Comparison of ENCODE assay signal across 8 mouse cellular contexts in genomic region chr13:23453362-23453862, GRCm38 (mm10). TPM values are rescaled to one million over a fixed set of nuclear protein-coding genes. Genes with fewer than 3 reads are reported as not detected.
DNase-seq lines count a peak whose midpoint lies in the region; ATAC-seq and TF ChIP-seq lines count a peak whose summit lies in the region.

No protein-coding gene starts in this region.

- under 1% methylated on average over 25 of the region's 25 CpGs for WGBS in liver, embryonic 12.5 days (ENCODE audit: insufficient replicate concordance)
- under 1% methylated on average over 25 of the region's 25 CpGs for WGBS in stomach, embryonic 14.5 days

- H3K27ac ChIP-seq in embryonic fibroblast, embryonic 13.5 days (ENCODE audit: insufficient read depth, low read length): peak overlapping the region; percentile 45
- H3K27ac ChIP-seq in liver, embryonic 12.5 days: peak overlapping the region; percentile 94
- peak overlapping the region; percentile 87 for H3K27ac ChIP-seq in stomach, embryonic 14.5 days (ENCODE audit: low read length)

- H3K4me1 ChIP-seq in embryonic fibroblast, embryonic 13.5 days (ENCODE audit: control insufficient read depth, insufficient read depth, low read length): peaks cover 3% of the 10 kb centered on the region; the same call in 1 of the 2 replicates
- H3K4me1 ChIP-seq in liver, embryonic 12.5 days: peaks cover 39% of the 10 kb centered on the region
- H3K4me1 ChIP-seq in stomach, embryonic 14.5 days (ENCODE audit: control insufficient read depth, insufficient read depth, low read length): no peaks in the 10 kb centered on the region

- peak overlapping the region; percentile 69 for H3K4me2 ChIP-seq in liver, embryonic 12.5 days
- peak overlapping the region; percentile 35 for H3K4me2 ChIP-seq in stomach, embryonic 14.5 days (replicated peaks; ENCODE audit: low read depth, low read length)

- peak; percentile 82 for ATAC-seq in liver, embryonic 12.5 days
- ATAC-seq in stomach, embryonic 14.5 days (ENCODE audit: insufficient number of reproducible peaks, insufficient read depth, low FRiP score, low read depth): peak; percentile 88

- no peaks in the 10 kb centered on the region for H3K9me3 ChIP-seq in liver, embryonic 12.5 days (replicated peaks)
- H3K9me3 ChIP-seq in stomach, embryonic 14.5 days (ENCODE audit: control insufficient read depth, low read depth, low read length): no peaks in the 10 kb centered on the region

- DNase-seq in A20 (ENCODE audit: low read depth, low spot score): peak; percentile 89
- peak; percentile 76 to 80 for DNase-seq in adrenal gland, postnatal 36 days
- peak; percentile 73 to 89 for DNase-seq in heart, adult 9 months (ENCODE audit: low spot score in 2 of 2)
- DNase-seq in kidney, adult 9 months: peak; percentile 92
- DNase-seq in naive thymus-derived CD4-positive, alpha-beta T cell, adult 2 months (ENCODE audit: low read depth): peak; percentile 94

- peak overlapping the region; percentile 85 for H3K9ac ChIP-seq in liver, embryonic 12.5 days
- H3K9ac ChIP-seq in stomach, embryonic 14.5 days (replicated peaks; ENCODE audit: low read depth, low read length): peak overlapping the region; percentile 53

- H3K27me3 ChIP-seq in liver, embryonic 12.5 days (replicated peaks): no peaks in the 10 kb centered on the region
- no peaks in the 10 kb centered on the region for H3K27me3 ChIP-seq in stomach, embryonic 14.5 days (ENCODE audit: control insufficient read depth, insufficient read depth, low read length)

- TF ChIP-seq POLR2A in embryonic fibroblast, embryonic 13.5 days (IDR thresholded peaks at IDR 0.05; ENCODE audit: low read depth, low read length): peak; percentile 43; the same call in 1 of the 2 replicates

- H3K36me3 ChIP-seq in liver, embryonic 12.5 days: no peaks in the 10 kb centered on the region
- no peaks in the 10 kb centered on the region for H3K36me3 ChIP-seq in stomach, embryonic 14.5 days (ENCODE audit: control insufficient read depth, insufficient read depth, low read length)

- TF ChIP-seq CTCF in embryonic fibroblast, embryonic 13.5 days (IDR thresholded peaks at IDR 0.05; ENCODE audit: borderline replicate concordance, insufficient read depth, low read length): no peak

- peak overlapping the region; percentile 78 for H3K4me3 ChIP-seq in embryonic fibroblast, embryonic 13.5 days (ENCODE audit: insufficient read depth, low read length)
- H3K4me3 ChIP-seq in liver, embryonic 12.5 days: peak overlapping the region; percentile 88
- H3K4me3 ChIP-seq in stomach, embryonic 14.5 days (ENCODE audit: low read depth, low read length): peak overlapping the region; percentile 63

RNA-seq across cellular contexts. Expression of gene Btn1a1, which starts 12.3 kb away (rescaled TPM):
- not detected for total RNA-seq in adrenal gland, postnatal 36 days (2021)
- polyA plus RNA-seq in embryonic fibroblast, embryonic 13.5 days (2011; ENCODE audit: insufficient read length, low read depth, missing spikeins): not detected in 2 replicates
- polyA plus RNA-seq in liver, embryonic 12.5 days (2016; fragmentation: Nextera tagmentation; extraction: Ambion mirVana): 1.9 and 2.5 TPM in 2 replicates
- 0.17 TPM in 1 of 2 replicates, not detected in the other for polyA plus RNA-seq in stomach, embryonic 14.5 days (2014; fragmentation: Nextera tagmentation; extraction: Ambion mirVana)

RNA-seq across cellular contexts. Expression of gene Abt1, which starts 29.7 kb away (rescaled TPM):
- 1 to 10 TPM; 6.9 to 8.3 TPM for total RNA-seq in adrenal gland, postnatal 36 days (2021)
- polyA plus RNA-seq in embryonic fibroblast, embryonic 13.5 days (2011; ENCODE audit: insufficient read length, low read depth, missing spikeins): 4.2 and 4.7 TPM in 2 replicates
- polyA plus RNA-seq in liver, embryonic 12.5 days (2016; fragmentation: Nextera tagmentation; extraction: Ambion mirVana): 8.8 and 9.6 TPM in 2 replicates
- 12.0 and 12.4 TPM in 2 replicates for polyA plus RNA-seq in stomach, embryonic 14.5 days (2014; fragmentation: Nextera tagmentation; extraction: Ambion mirVana)

RNA-seq across cellular contexts. Expression of gene Btn2a2, which starts 35.2 kb away (rescaled TPM):
- not detected for total RNA-seq in adrenal gland, postnatal 36 days (2021)
- not detected in 2 replicates for polyA plus RNA-seq in embryonic fibroblast, embryonic 13.5 days (2011; ENCODE audit: insufficient read length, low read depth, missing spikeins)
- 0.07 TPM in 1 of 2 replicates, not detected in the other for polyA plus RNA-seq in liver, embryonic 12.5 days (2016; fragmentation: Nextera tagmentation; extraction: Ambion mirVana)
- polyA plus RNA-seq in stomach, embryonic 14.5 days (2014; fragmentation: Nextera tagmentation; extraction: Ambion mirVana): 0.22 and 0.30 TPM in 2 replicates

Comparison
In these comparisons a context has a peak if more than half of its experiments do, and no peak if none do; other contexts are left out.
1. Peak in every context shown above with its lines: DNase-seq, ATAC-seq, H3K4me3 ChIP-seq and H3K27ac ChIP-seq.